Mouse (Mus musculus) layer of hippocampus, postnatal 25 days (tissue): ENCODE results near the gene Isg20. TPM values are rescaled to one million over a fixed set of nuclear protein-coding genes. Genes with fewer than 3 reads are reported as not detected.
A peak's percentile ranks its signal among the peaks of the same experiment; 100 is the strongest.

Source experiments
- DNase-seq, 2 experiments: peaks; one replicate each; pipeline ENCODE4 v3.0.0; 2022; ENCODE audit warnings: mixed read lengths in 2 of 2, low spot score in 1 of 2; ENCODE audit errors: extremely low spot score in 1 of 2
- total RNA-seq, 2 experiments: library from RNA; stranded (reverse); gene quantifications; 2 replicates each; pipeline ENCODE4 v1.2.3; 2021

The Isg20 gene
- total RNA-seq, 2 experiments from 2014 or later, result 1.1 to 1.2 TPM

DNA sequence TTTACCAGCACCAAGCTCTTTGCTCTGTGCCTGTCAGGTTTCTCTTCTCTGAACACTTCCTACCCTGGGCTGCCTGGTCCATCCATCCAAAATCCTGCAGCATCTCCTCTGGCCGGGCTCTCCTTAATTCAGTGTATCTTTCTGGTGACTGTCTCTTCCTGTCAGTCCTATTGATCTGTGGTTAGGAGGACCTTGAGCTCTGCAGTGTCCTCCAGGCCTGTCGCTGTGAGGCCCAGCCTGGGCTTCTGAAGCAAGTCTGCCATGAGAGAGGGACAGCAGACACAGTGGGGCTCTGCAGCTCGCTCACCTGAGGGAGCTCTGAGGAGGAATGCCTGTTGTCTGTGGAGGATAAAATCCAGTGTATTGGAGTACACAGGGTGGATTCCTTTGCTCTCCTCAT, 15.7 kb upstream of the Isg20 start:
- DNase-seq, result no peak

GRCm38 (mm10) chr7:78903174-78903870, 9.9 kb upstream of the Isg20 start:
- DNase-seq, result no peak

- DNase-seq, result no peak
Measured at GRCm38 (mm10) chr7:78904175-78904574, 9.0 kb upstream of the Isg20 start.

GRCm38 (mm10) chr7:78909026-78909425, 4.2 kb upstream of the Isg20 start:
- no peak for DNase-seq

DNA sequence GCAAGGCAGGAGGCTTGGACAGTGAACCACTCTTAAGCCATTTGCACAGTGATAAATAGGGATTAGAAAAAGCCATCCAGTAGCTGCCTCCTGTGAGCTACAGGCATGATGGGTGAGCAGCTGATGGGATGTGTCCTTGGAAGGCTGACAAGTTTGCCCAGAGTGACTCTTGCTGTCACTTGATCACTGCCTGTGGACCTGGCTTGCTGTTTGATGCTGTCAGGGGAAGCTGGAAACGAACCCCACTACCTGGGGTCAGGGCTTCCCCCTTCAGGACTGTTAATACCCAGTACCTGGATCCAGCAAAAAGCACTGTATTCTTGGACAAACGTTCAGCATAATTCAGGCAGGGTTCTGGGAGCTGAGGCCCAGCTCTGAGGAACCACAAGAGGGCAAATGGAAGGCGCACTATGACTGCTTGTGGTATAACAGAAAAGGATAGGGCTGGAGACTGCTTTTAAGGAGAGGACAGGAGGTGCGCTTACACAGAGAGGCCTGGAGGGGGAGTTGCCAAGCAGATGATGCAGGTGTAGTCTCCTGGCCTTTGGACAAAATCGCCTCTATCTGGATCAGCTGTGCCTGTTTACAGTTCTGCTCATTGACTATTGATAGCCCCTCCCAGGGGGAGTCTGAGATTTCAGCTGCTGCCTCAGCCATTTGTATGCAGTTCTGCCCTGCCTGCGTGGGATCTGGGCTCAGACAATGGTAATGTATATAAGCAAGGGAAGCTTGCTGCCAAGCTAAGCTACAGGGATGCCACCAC, 2.7 kb upstream of the Isg20 start:
- DNase-seq, result no peak

- no peak for DNase-seq
Measured at GRCm38 (mm10) chr7:78911209-78911608, 2.0 kb upstream of the Isg20 start.

DNA sequence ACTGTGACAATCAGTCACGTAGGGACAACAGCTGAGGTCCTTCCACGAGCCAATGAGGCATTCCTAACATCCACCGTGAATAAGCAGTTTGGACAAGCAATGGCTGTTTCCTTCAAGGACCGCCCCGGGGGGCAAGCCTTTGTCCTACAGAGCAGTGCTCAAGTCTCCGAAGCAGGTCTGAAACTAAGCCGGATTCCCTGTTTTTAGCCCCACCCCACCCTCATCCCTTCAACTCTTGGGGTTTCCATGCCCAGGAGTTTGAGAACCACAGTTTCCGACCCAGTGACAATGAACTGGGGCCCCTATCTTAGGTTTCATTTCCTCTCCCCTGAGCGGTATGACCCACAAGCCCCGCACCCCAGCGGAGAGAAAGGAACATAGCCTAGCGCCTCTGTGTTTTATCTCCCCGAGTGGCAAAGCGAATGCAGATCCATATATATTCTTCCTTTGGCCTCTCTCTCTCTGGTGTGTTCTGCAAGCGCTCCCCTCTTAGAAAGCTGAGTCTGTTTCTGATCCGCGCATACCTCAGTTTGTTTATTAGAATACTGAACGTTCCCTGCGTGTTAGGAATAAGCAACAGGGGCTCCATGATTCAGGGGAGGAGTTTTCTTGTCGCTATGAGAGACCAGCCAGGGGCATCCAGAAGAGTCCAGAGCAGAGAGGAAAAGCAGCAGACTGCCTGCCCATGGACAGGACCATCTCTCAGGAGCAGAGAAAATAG, 811 bp upstream of the Isg20 start:
- no peak for DNase-seq

DNA sequence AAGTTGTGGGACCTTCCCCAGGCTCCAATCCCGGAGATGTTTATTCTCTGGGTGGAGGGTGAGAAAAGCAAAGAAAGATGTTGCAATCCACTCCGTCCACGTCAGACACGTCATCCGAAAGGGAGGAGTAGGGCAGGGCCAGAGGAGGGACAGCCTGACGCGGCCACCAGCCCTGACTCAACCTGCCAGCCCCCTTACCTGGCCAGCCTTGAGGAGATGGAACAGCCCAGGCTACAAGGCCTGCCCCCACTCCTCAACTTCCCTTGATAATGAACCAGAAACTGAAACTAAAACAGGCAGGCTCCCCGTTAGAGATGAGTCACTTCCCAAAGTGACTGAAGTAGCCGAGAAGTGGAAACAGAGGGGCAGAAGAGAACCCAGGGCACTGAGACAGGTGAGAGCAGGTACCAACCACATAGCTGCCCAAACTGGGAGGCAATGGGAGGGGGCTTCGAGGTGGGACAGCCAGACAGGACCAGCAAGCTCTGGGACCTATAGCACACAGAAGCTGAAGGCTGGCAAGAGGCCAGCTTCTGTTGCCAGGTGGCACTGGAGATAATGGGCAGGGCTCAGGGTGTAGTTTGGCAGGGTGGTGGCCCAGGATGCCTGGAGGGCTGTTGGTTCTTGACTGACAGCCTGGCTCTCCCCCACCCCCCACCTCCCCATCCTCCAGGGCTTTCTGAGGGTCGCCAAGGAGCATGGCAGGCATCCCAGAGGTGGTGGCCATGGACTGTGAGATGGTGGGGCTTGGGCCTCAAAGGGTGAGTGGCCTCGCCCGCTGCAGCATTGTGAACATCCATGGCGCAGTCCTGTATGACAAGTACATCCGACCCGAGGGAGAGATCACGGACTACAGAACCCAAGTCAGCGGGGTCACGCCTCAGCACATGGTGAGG, 673 bp downstream of the Isg20 start:
- DNase-seq, result no peak

GRCm38 (mm10) chr7:78914545-78914845, 1.3 kb downstream of the Isg20 start:
- no peak for DNase-seq

DNA sequence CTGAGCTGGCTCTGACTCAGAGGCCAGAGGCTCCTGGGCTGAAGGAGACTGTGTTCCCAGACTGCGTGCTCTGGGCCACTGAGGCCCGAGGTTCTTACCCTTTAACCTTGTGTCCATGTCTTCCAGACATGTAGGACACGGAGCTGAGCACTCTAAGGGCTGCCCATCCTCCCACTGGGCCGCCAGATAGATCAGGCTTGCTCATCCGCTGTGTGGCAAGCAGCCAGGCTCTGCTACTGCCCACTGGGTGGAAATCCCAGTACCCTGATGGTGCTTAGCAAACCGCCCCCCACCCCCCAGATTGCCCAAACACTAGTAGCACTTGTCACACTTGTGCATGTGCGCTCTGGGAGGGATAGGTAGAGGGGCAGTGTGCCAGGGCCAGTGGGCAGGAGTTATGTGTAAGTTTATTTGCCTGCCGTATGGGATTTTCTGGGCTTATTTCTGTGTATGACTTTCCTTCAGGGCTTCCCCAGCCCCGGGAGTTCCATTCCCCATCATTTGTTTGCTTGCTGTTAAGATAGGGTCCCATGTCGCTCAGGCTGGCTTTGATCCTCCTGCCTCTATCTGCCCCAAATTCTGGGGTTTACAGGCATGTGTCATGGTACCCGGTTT, 1.8 kb downstream of the Isg20 start:
- no peak for DNase-seq

GRCm38 (mm10) chr7:78918686-78919085, 5.5 kb downstream of the Isg20 start:
- no peak for DNase-seq

- DNase-seq, result no peak
Measured at GRCm38 (mm10) chr7:78922506-78922905, 9.3 kb downstream of the Isg20 start.

DNA sequence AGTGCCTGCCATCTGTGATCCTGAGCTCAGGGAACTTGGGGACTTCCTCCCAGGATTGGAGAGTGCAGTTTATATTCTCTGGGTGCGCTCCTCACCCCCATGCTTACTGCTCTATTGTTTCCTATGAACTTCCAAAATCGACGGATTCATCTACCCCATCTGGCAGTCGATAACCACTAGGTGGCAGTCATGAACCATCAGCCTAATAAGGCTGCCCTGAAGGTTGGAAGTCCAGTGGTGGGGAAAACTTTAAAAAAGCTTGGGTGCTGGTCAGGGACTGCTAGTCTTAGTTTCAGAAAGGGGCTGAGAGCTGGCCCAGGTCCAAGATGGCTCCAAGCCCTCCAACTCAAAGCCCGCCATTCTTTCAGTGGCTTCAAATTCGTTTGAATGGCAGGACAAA, 11.1 kb downstream of the Isg20 start:
- DNase-seq, result peak; percentile 55 to 82

DNA sequence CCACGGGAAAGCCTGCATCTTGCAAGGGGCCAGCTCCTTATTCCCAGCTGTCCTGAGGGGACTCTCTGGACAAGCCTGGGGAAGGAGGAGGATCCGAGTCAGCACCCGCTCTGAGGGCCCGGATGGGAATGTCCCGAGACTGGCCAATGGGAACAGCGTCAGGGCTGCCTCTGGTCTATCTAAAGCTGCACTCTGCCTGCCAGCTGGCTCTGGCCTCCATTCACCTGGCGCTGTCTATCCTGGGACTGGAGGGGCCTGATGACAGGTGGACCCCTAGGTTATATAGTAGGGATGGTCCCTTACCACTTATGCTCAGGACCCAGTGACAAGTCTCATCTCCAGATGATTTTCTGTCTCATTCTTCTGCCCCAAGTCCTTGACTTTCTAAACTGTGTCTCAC, 11.6 kb downstream of the Isg20 start:
- DNase-seq, result no peak

GRCm38 (mm10) chr7:78925680-78926079, 12.5 kb downstream of the Isg20 start:
- no peak for DNase-seq

- no peak for DNase-seq
Measured at GRCm38 (mm10) chr7:78926156-78926555, 12.9 kb downstream of the Isg20 start.

DNA sequence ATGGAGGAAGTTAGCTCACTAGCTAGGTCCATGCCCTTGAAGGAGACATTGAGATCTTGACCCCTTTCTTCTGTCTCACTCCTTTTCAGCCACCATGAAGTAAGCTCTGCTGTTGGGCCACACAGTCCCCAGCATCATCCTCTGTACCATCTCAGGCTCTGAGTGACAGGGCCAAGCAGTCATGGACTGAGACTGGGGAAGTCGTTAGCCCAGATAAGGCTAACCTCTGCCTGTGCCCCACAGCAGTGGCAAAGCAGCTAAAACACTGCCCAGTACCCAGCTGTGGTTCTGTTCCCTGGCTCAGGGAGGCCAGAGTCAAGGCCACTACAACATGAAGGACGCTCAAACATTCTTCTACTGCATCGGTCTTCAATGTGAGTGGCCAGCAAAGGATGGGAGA, 14.0 kb downstream of the Isg20 start:
- no peak for DNase-seq

GRCm38 (mm10) chr7:78938957-78939602, 25.9 kb downstream of the Isg20 start:
- DNase-seq, result no peak

DNA sequence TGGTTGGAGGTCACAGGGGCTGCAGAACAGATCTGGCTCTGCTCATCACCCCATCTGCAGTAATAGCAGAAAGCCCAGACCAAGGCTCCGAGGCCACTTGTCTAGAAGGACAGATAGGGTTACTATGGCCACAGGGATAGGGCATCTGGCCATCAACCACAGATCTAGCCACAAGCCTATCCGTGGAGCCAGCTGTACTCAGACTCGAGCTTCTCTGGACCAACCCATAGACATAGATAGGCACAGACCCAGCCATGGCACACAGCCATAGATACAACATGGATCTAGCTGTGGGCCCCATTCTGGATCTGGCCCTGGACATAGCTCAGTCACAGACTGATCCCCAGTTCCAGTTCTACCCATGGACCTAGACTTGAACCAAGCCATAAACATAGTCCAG, 27.7 kb downstream of the Isg20 start:
- no peak for DNase-seq

GRCm38 (mm10) chr7:78942544-78942943, 29.3 kb downstream of the Isg20 start:
- no peak for DNase-seq
